Mouse (Mus musculus) G1E (cell line): Measurements from ENCODE around the gene Cend1. TPM values are rescaled to one million over a fixed set of nuclear protein-coding genes. Genes with fewer than 3 reads are reported as not detected.
"Not testable (repeated sequence)": the region's sequence is repeated elsewhere in the genome, so short reads cannot be mapped to it uniquely, and the experiment has no call there.

Source experiments
- ATAC-seq: 2 replicates; pipeline ENCODE4 v1.8.0; 2016; ENCODE audit warnings: mild to moderate bottlenecking; ENCODE audit not compliant: insufficient number of reproducible peaks, poor library complexity, low FRiP score, severe bottlenecking; ENCODE audit errors: extremely low read depth
- DNase-seq: peaks from one replicate; pipeline ENCODE4 v3.0.0; 2012; ENCODE audit warnings: low spot score
- H3K27me3 ChIP-seq: 2 replicates; pipeline ENCODE4 v1.6.1; 2012; ENCODE audit warnings: mild to moderate bottlenecking, low read length, inconsistent platforms; ENCODE audit not compliant: insufficient read depth
- H3K36me3 ChIP-seq: replicated peaks from 2 replicates; pipeline ENCODE3; 2012; ENCODE audit warnings: mild to moderate bottlenecking, inconsistent platforms
- H3K4me1 ChIP-seq: 2 replicates; pipeline ENCODE4 v1.6.1; 2012; ENCODE audit warnings: low read depth, low read length, inconsistent platforms, mixed read lengths; ENCODE audit not compliant: insufficient read depth
- H3K4me3 ChIP-seq: 2 replicates; pipeline ENCODE4 v1.5.1; 2012; ENCODE audit warnings: low read depth, mild to moderate bottlenecking, inconsistent platforms, low read length, moderate library complexity, mixed read lengths
- H3K9me3 ChIP-seq: replicated peaks from 2 replicates; pipeline ENCODE4 v1.6.1; 2012; ENCODE audit warnings: inconsistent platforms
- CTCF ChIP-seq: IDR thresholded peaks from 2 replicates; pipeline ENCODE4 v1.5.1; 2012; ENCODE audit warnings: low read depth, low read length, inconsistent platforms, mixed read lengths
- GATA1 ChIP-seq: IDR thresholded peaks from 2 replicates; pipeline ENCODE4 v1.6.1; 2012; ENCODE audit warnings: borderline replicate concordance, low read length, inconsistent platforms, mixed read lengths
- GATA2 ChIP-seq: IDR thresholded peaks from 2 replicates; pipeline ENCODE4 v1.6.1; 2012; ENCODE audit warnings: low read depth, low read length, inconsistent platforms, borderline replicate concordance
- POLR2AphosphoS5 ChIP-seq: IDR thresholded peaks from 2 replicates; pipeline ENCODE4 v1.6.1; 2012; ENCODE audit warnings: low read depth, low read length, inconsistent platforms; ENCODE audit not compliant: insufficient replicate concordance
- TAL1 ChIP-seq: conservative IDR thresholded peaks from 2 replicates; pipeline ENCODE4 v1.6.1; 2012; ENCODE audit warnings: low read depth, low read length, inconsistent platforms, mixed read lengths
- polyA plus RNA-seq: library from polyadenylated mRNA; stranded (reverse); fragments of >175 nt; gene quantifications from 2 replicates; pipeline ENCODE4 v1.2.3, GENCODE M21; 2012
- total RNA-seq, 2 experiments: library from RNA; stranded (forward) in 1 of 2; stranded (reverse) in 1 of 2; fragments of 200-1000 nt in 1 of 2; fragments of >200 nt in 1 of 2; fragmentation: Nextera tagmentation in 1 of 2; gene quantifications; 2 replicates each; pipeline ENCODE4 v1.2.3; 2014 to 2017

The Cend1 gene
- total and polyA plus RNA-seq, 3 experiments: not detected

GRCm38 (mm10) chr7:141447110-141447991 is 18.1 kb upstream of the Cend1 start, which contains the start of gene Rplp2:
Gene Rplp2, plus strand, starts transcription at chr7:141447370.
- Histone ChIP-seq H3K27me3 (no peaks in the 10 kb centered on the region), H3K9me3 (no peaks in the 10 kb centered on the region), H3K4me1 (peaks cover 67% of the 10 kb centered on the region), H3K36me3 (peaks cover 52% of the 10 kb centered on the region), H3K4me3 (peak within 1 kb of the TSS; percentile 81)
- TF ChIP-seq GATA1 (no peak), CTCF (no peak), GATA2 (no peak), POLR2AphosphoS5 (peak; percentile 59; the same call in 1 of the 2 replicates), TAL1 (no peak)
- DNase-seq (peak; percentile 92), ATAC-seq (peak; percentile 85)

DNA sequence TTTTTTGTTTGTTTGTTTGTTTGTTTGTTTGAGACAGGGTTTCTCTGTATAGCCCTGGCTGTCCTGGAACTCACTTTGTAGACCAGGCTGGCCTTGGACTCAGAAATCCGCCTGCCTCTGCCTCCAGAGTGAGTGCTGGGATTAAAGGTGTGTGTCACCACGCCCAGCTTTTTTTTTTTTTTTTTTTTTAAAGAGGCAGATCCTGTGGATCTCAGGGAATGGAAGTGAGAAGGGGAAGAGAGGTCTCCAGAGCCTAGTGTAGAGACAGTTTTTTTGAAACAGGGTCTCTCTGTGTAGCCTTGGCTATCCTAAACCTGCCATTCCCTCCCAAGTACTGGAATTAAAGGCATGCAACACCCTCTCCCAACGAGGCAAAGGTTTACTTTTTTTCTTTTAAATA is 17.1 kb upstream of the Cend1 start:
- DNase-seq, ATAC-seq, H3K27me3 ChIP-seq, H3K9me3 ChIP-seq, H3K4me3 ChIP-seq: not testable (repeated sequence)
- Histone ChIP-seq H3K36me3 (peaks cover 52% of the 10 kb centered on the region), H3K4me1 (peaks cover 68% of the 10 kb centered on the region)

DNA sequence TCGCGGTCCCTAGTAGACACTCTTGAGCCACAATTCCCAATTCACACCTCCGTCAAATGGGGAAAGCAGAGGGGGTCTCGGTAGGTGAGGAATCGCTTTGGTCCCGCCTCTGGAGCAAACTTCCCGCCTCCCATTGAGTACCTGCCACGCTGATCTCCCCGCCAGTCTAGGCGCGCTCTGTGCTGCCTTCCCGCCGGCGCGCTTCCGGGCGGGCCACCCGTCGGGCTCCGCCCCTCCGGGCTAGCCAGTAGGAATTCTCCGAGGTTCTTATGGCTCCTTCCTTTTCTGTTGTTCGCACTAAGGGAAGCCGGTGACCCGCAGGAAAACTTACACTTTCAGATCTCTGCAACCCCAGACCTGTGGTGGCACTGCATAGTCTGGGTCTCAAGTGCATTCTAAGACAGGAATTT is 14.5 kb upstream of the Cend1 start, which contains the start of gene Pidd1:
Gene Pidd1, minus strand, starts transcription at position 198 of the 410 bp plus-strand sequence.
- H3K9me3 ChIP-seq: no peaks in the 10 kb centered on the region
- peak; percentile 88 for DNase-seq
- H3K27me3 ChIP-seq: no peaks in the 10 kb centered on the region; the same call in 1 of the 2 replicates
- H3K4me3 ChIP-seq: peak within 1 kb of the TSS; percentile 75
- peaks cover 55% of the 10 kb centered on the region for H3K36me3 ChIP-seq
- TF ChIP-seq GATA1 (no peak), GATA2 (no peak), CTCF (no peak), TAL1 (no peak), POLR2AphosphoS5 (no peak)
- H3K4me1 ChIP-seq: peaks cover 69% of the 10 kb centered on the region
- ATAC-seq: peak; percentile 15; the same call in 1 of the 2 replicates

GRCm38 (mm10) chr7:141443081-141443821 is 14.0 kb upstream of the Cend1 start:
- ATAC-seq (peak; percentile 22; the same call in 1 of the 2 replicates), DNase-seq (peak; percentile 82)
- Histone ChIP-seq H3K9me3 (no peaks in the 10 kb centered on the region), H3K4me3 (peak overlapping the region; percentile 75), H3K4me1 (peaks cover 69% of the 10 kb centered on the region), H3K36me3 (peaks cover 55% of the 10 kb centered on the region), H3K27me3 (no peaks in the 10 kb centered on the region; the same call in 1 of the 2 replicates)
- TF ChIP-seq GATA2: no peak
- TF ChIP-seq CTCF: peak; percentile 21; the same call in 1 of the 2 replicates
- no peak for TF ChIP-seq GATA1
- no peak for TF ChIP-seq TAL1
- TF ChIP-seq POLR2AphosphoS5: no peak

DNA sequence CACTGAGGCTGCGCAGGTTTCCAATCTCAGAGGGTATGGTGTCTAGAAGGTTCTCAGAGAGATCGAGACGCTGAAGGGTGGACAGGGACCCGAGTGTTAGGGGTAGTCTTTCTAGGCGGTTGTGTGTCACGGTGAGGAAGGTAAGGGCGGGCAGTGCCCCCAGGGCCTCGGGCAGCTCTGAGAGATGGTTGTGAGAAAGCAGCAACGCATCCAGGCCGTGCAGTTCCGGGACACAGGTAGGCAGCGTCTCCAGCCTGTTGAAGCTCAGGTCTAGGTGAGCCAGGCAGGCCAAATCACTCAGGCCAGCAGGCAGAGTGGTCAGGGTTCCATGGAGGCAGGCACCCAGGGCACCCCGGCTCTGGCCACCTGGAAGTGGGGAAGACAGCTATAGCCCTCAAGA is 12.9 kb upstream of the Cend1 start:
- H3K4me3 ChIP-seq: peak overlapping the region; percentile 75
- H3K9me3 ChIP-seq: no peaks in the 10 kb centered on the region
- no peaks in the 10 kb centered on the region; the same call in 1 of the 2 replicates for H3K27me3 ChIP-seq
- no peak for TF ChIP-seq TAL1
- no peak for TF ChIP-seq GATA1
- TF ChIP-seq GATA2: no peak
- TF ChIP-seq CTCF: no peak
- no peak for TF ChIP-seq POLR2AphosphoS5
- H3K4me1 ChIP-seq: peaks cover 75% of the 10 kb centered on the region
- peaks cover 57% of the 10 kb centered on the region for H3K36me3 ChIP-seq
- DNase-seq (no peak), ATAC-seq (no peak)

DNA sequence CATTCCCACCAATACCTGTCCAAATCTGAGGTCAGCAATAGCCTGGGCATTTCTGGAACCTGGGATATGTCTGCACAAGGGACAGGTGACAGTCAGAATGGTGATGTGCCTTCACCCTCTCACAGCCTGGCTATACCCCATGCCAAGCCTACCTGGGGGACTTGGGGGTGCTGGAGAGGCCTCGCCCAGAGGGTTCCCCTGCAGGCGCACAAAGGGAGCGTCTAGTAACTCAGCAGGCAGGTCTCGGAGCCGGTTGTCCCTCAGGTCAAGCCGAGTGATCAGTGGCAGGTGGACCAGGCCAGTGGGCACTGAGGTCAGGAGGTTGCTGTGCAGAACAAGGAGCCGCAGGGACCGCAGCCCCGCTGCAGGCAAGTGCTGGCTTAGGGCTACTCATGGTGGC is 12.2 kb upstream of the Cend1 start:
- TF ChIP-seq POLR2AphosphoS5: no peak
- TF ChIP-seq CTCF: no peak
- no peak for TF ChIP-seq TAL1
- no peak for TF ChIP-seq GATA1
- no peak for TF ChIP-seq GATA2

More for the DNA sequence above, 12.2 kb upstream of the Cend1 start:
- H3K27me3 ChIP-seq: no peaks in the 10 kb centered on the region; the same call in 1 of the 2 replicates
- H3K9me3 ChIP-seq: no peaks in the 10 kb centered on the region
- H3K36me3 ChIP-seq: peaks cover 58% of the 10 kb centered on the region
- peaks cover 78% of the 10 kb centered on the region for H3K4me1 ChIP-seq
- ATAC-seq (no peak), DNase-seq (no peak)
- H3K4me3 ChIP-seq: peak overlapping the region; percentile 75; the same call in 1 of the 2 replicates
